Mouse (Mus musculus) lung, postnatal 0 days (tissue): ENCODE data around the gene Kcnn4. TPM values are rescaled to one million over a fixed set of nuclear protein-coding genes. Genes with fewer than 3 reads are reported as not detected.

Experiments used
- ATAC-seq: fragments of 200-750 bp; cut with Nextera tagmentation; 2 replicates; pipeline ENCODE4 v1.8.0; 2017; ENCODE audit warnings: moderate library complexity
- DNase-seq: peaks from one replicate; pipeline ENCODE4 v3.0.0-alpha.2; 2016; ENCODE audit warnings: low spot score
- H3K27ac ChIP-seq: fragments of 300-500 bp; sonication (generic); 2 replicates; pipeline ENCODE4 v1.5.1; 2014; ENCODE audit warnings: antibody characterized with exemption, mild to moderate bottlenecking, low read length, mixed read lengths
- H3K27me3 ChIP-seq: fragments of 300-500 bp; sonication (generic); replicated peaks from 2 replicates; pipeline ENCODE4 v1.6.1; 2014; ENCODE audit warnings: low read length, mixed read lengths; ENCODE audit not compliant: insufficient read depth
- H3K36me3 ChIP-seq: fragments of 300-500 bp; sonication (generic); 2 replicates; pipeline ENCODE4 v1.6.1; 2014; ENCODE audit warnings: low read length, mixed read lengths; ENCODE audit not compliant: insufficient read depth
- H3K4me1 ChIP-seq: fragments of 300-500 bp; sonication (generic); 2 replicates; pipeline ENCODE4 v1.6.1; 2014; ENCODE audit warnings: antibody characterized with exemption, low read depth, low read length, mixed read lengths; ENCODE audit not compliant: insufficient read depth
- H3K4me2 ChIP-seq: fragments of 300-500 bp; sonication (generic); replicated peaks from 2 replicates; pipeline ENCODE4 v1.6.1; 2014; ENCODE audit warnings: low read depth, mild to moderate bottlenecking, low read length, moderate library complexity, mixed read lengths
- H3K4me3 ChIP-seq: fragments of 300-500 bp; sonication (generic); 2 replicates; pipeline ENCODE4 v1.5.1; 2014; ENCODE audit warnings: low read depth, low read length
- H3K9ac ChIP-seq: fragments of 300-500 bp; sonication (generic); replicated peaks from 2 replicates; pipeline ENCODE4 v1.6.1; 2014; ENCODE audit warnings: low read depth, mild to moderate bottlenecking
- H3K9me3 ChIP-seq: fragments of 300-500 bp; sonication (generic); 2 replicates; pipeline ENCODE4 v1.6.1; 2016; ENCODE audit warnings: low read length, mixed read lengths
- CTCF ChIP-seq: IDR thresholded peaks from 2 replicates; pipeline ENCODE4 v1.5.1; 2016; ENCODE audit warnings: antibody characterized with exemption, mild to moderate bottlenecking
- EP300 ChIP-seq: IDR thresholded peaks from 2 replicates; pipeline ENCODE4 v1.6.1; 2016; ENCODE audit warnings: antibody characterized with exemption, mild to moderate bottlenecking, control low read depth
- WGBS: fragments of 180-500 bp; shearing (Covaris S2); extraction: QIAGEN DNeasy Blood & Tissue Kit; methylation state at CpG from one replicate; pipeline ENCODE4 v1.1.7; 2014; 5-methylcytosine and 5-hydroxymethylcytosine counted together
- polyA plus RNA-seq: library from polyadenylated mRNA; unstranded; fragments of >200 nt; fragmentation: Nextera tagmentation; extraction: Ambion mirVana; gene quantifications from 2 replicates; pipeline ENCODE4 v1.2.1, GENCODE M21; 2015

Kcnn4 gene
- 2.0 and 2.6 TPM in 2 replicates for polyA plus RNA-seq

- peaks cover 2% of the 10 kb centered on the region; the same call in 1 of the 2 replicates for H3K4me1 ChIP-seq
- peak; percentile 27 for ATAC-seq
- H3K9me3 ChIP-seq: no peaks in the 10 kb centered on the region
- DNase-seq: peak; percentile 48
- TF ChIP-seq EP300 (no peak), CTCF (no peak)
- no peaks in the 10 kb centered on the region for H3K27me3 ChIP-seq
- no peak within 1 kb of the TSS for H3K27ac ChIP-seq
- peak within 1 kb of the TSS; percentile 11; the same call in 1 of the 2 replicates for H3K4me2 ChIP-seq
- WGBS: 24% methylated on average over 22 of the region's 23 CpGs
- H3K4me3 ChIP-seq: no peak within 1 kb of the TSS
- no peaks in the 10 kb centered on the region for H3K36me3 ChIP-seq
- no peak within 1 kb of the TSS for H3K9ac ChIP-seq
These were observed at the start of gene Kcnn4 for GRCm38 (mm10) chr7:24369731-24370541. Gene Kcnn4 (plus strand): TSS chr7:24370263.

- Histone ChIP-seq H3K9ac (no peak overlapping the region), H3K27ac (no peak overlapping the region), H3K36me3 (no peaks in the 10 kb centered on the region), H3K9me3 (no peaks in the 10 kb centered on the region), H3K4me3 (no peak overlapping the region), H3K4me1 (no peaks in the 10 kb centered on the region), H3K4me2 (no peak overlapping the region), H3K27me3 (no peaks in the 10 kb centered on the region)
- ATAC-seq: no peak
- WGBS: 72% methylated on average over 4 of the region's 4 CpGs
- no peak for TF ChIP-seq CTCF
- no peak for TF ChIP-seq EP300
- DNase-seq: no peak
These were observed 47.5 kb upstream of the Kcnn4 start for GRCm38 (mm10) chr7:24322593-24322992.

GRCm38 (mm10) chr7:24325197-24325596 is 44.9 kb upstream of the Kcnn4 start:
- H3K27ac ChIP-seq: no peak overlapping the region
- TF ChIP-seq CTCF: no peak
- TF ChIP-seq EP300: no peak
- no peak for ATAC-seq
- no peaks in the 10 kb centered on the region for H3K36me3 ChIP-seq
- no peaks in the 10 kb centered on the region for H3K27me3 ChIP-seq
- 79% methylated on average over 6 of the region's 6 CpGs for WGBS
- H3K9me3 ChIP-seq: no peaks in the 10 kb centered on the region
- peak; percentile 21 for DNase-seq
- no peak overlapping the region for H3K4me3 ChIP-seq
- no peak overlapping the region for H3K4me2 ChIP-seq
- no peaks in the 10 kb centered on the region for H3K4me1 ChIP-seq
- no peak overlapping the region for H3K9ac ChIP-seq

- Histone ChIP-seq H3K4me2 (peak overlapping the region; percentile 47), H3K36me3 (no peaks in the 10 kb centered on the region), H3K9me3 (no peaks in the 10 kb centered on the region), H3K27me3 (no peaks in the 10 kb centered on the region), H3K27ac (peak overlapping the region; percentile 88), H3K4me3 (peak overlapping the region; percentile 20; the same call in 1 of the 2 replicates), H3K9ac (peak overlapping the region; percentile 23; the same call in 1 of the 2 replicates), H3K4me1 (no peaks in the 10 kb centered on the region)
- WGBS: 5% methylated on average over 13 of the region's 13 CpGs
- no peak for TF ChIP-seq EP300
- no peak for TF ChIP-seq CTCF
- ATAC-seq: peak; percentile 56
- peak; percentile 38 for DNase-seq
These were observed 44.4 kb upstream of the Kcnn4 start for GRCm38 (mm10) chr7:24325675-24326128.

- Histone ChIP-seq H3K4me3 (peak overlapping the region; percentile 20; the same call in 1 of the 2 replicates), H3K36me3 (no peaks in the 10 kb centered on the region), H3K9me3 (no peaks in the 10 kb centered on the region), H3K27me3 (no peaks in the 10 kb centered on the region), H3K27ac (peak overlapping the region; percentile 88), H3K4me2 (peak overlapping the region; percentile 47), H3K9ac (peak overlapping the region; percentile 23; the same call in 1 of the 2 replicates), H3K4me1 (no peaks in the 10 kb centered on the region)
- DNase-seq: peak; percentile 76
- 45% methylated on average over 20 of the region's 20 CpGs for WGBS
- TF ChIP-seq CTCF (no peak), EP300 (no peak)
- peak; percentile 78 for ATAC-seq
These were observed 43.6 kb upstream of the Kcnn4 start for GRCm38 (mm10) chr7:24326273-24327135.
